In the genomic region with DNA sequence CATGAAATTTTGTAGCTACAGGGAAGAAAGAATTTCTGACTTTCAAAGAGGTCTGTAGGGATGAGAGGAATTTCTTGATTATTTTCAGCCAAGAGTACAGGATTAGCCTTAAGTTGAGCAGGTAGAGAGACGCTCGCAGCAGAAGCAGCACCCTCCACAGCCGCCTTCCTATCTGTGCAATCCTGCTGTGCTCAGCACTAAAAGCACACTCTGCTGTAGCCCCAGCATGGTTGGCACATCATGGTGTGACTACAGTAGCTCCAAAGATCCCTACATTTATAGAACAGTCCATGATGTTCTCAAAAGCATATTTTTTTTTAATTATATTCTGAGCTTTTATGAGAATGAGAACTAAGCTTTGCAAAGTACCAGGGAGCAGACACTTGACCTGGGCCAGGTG, we compare ENCODE assay signal across 22 mouse cellular contexts.
A peak's percentile ranks its signal among the peaks of the same experiment; 100 is the strongest.
DNase-seq lines count a peak whose midpoint lies in the region; TF ChIP-seq lines count a peak whose summit lies in the region.
"Had no signal": no experiment of that assay in that cellular context is flagged by ENCODE, and none has a peak within 500 bp of the region (broad histone marks: within the 10 kb centered on the region; RNA-seq: fewer than 3 reads in every experiment).

No protein-coding gene starts in this region.

- TF ChIP-seq CTCF in layer of hippocampus, adult 2 months (conservative IDR thresholded peaks at IDR 0.05): no peak

- H3K4me3 ChIP-seq in layer of hippocampus, adult 2 months: no peak overlapping the region
- H3K4me3 ChIP-seq: embryonic facial prominence, embryonic 13.5 days; embryonic facial prominence, embryonic 15.5 days; erythroblast, embryonic 14.5 days; forebrain, embryonic 10.5 days; forebrain, embryonic 12.5 days had no signal

- H3K27ac ChIP-seq in layer of hippocampus, adult 2 months: peak overlapping the region; percentile 6; the same call in 1 of the 2 replicates
- H3K27ac ChIP-seq: embryonic facial prominence, embryonic 13.5 days; embryonic facial prominence, embryonic 15.5 days; forebrain, embryonic 10.5 days; forebrain, embryonic 12.5 days had no signal

- intact Hi-C loops in left cerebral cortex, postnatal 25 days (cut with DNase I): no loop called here
- intact Hi-C loops in left cerebral cortex, postnatal 4 days (cut with DNase I): no loop called here

- no peak for DNase-seq in layer of hippocampus, adult 2 months (ENCODE audit: low spot score in 2 of 2)
- no peak for DNase-seq in layer of hippocampus, adult 9-11 months
- peak; percentile 18 to 49 for DNase-seq in left cerebral cortex, postnatal 25 days (ENCODE audit: low spot score in 2 of 2)
- no peak for DNase-seq in left cerebral cortex, postnatal 4 days
- peak; percentile 21 to 34 for DNase-seq in right cerebral cortex, postnatal 36 days (ENCODE audit: low spot score in 2 of 2)
- DNase-seq in right cerebral cortex, adult 2 months (ENCODE audit: low spot score in 2 of 2): no peak
- DNase-seq in telencephalon, adult 2 months (ENCODE audit: low read depth, low spot score): peak; percentile 44
- DNase-seq in cerebellum, adult 18-20 months: no peak
- DNase-seq: adrenal gland, adult 2 months; adrenal gland, postnatal 10 days; adrenal gland, postnatal 25 days; cerebellum, adult 11-12 months; cerebellum, adult 8-10 months; cerebellum, adult 9-11 months; cerebellum, postnatal 14 days; cerebellum, postnatal 36 days; embryo, embryonic 11 days had no signal

Comparison
In these comparisons a context has a peak if more than half of its experiments do, and no peak if none do; other contexts are left out.
1. DNase-seq: peak in left cerebral cortex, postnatal 25 days (2 of 2), right cerebral cortex, postnatal 36 days (2 of 2) and telencephalon, adult 2 months (single experiment); none in layer of hippocampus, adult 2 months (0 of 2), layer of hippocampus, adult 9-11 months (single experiment), left cerebral cortex, postnatal 4 days (single experiment), right cerebral cortex, adult 2 months (0 of 2) and cerebellum, adult 18-20 months (0 of 2).